Mouse (Mus musculus) embryonic stem cell, embryonic (primary cell): ENCODE data around the gene Nbas.

Source experiments
- CTCF ChIA-PET, 4 experiments: fragments of 300-600 bp in 2 of 4; fragments of 350-600 bp in 2 of 4; sonication (Branson Sonifier 250); formaldehyde crosslinking; loops; one replicate each; lab custom pipeline; 2022; ENCODE audit warnings: inconsistent platforms in 2 of 4; lab: Charles Lee
- POLR2A ChIA-PET, 4 experiments: fragments of 300-600 bp in 2 of 4; fragments of 350-600 bp in 2 of 4; sonication (Branson Sonifier 250); formaldehyde crosslinking; loops; one replicate each; lab custom pipeline; 2022; ENCODE audit warnings: antibody characterized with exemption in 4 of 4, inconsistent platforms in 1 of 4; lab: Charles Lee

Nbas gene

DNA sequence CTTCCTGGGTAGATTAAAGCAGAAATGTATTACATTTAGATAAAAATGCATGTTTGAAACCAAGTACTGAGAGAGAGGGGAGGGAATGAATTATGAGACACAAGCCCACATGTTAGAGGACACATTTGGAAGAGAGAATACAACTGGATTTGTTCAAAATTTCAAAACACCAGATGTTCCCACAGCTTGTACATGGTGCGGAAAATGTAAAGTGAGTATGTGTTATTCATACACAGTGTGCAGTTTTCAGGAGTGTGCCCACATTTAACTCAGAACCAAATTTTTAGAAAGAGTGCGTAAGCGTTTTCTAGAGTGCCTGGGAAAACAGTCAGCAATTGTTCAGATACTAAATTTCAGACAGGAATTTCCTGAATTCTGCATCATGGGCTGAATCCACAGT is 217.3 kb downstream of the Nbas start:
- CTCF ChIA-PET, result no interaction called here
- POLR2A ChIA-PET, result interaction anchor here in 1 of 4 experiments (1.3 kb wide), 1 partner anchor 12 kb away, joined by 3 read pairs; no protein-coding TSS in a partner anchor

DNA sequence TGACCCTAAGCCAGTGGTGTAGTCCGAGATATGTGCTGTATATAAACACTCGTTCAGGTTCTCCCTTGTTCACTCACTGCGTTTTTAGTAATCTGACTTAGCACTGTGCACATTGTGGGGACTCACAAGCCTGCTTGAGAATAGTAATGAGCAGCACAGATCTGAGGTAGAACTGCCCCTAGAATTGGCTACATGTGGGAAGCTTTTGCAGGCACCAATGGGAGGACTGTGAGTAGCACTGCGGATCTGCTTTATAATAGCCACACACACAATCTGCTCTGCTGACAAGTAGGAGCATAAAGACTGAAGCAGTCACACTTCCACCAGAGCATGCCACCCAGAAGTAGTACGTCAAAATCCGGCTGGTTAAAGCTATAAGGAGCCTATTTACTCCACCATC is 228.3 kb downstream of the Nbas start:
- CTCF ChIA-PET, result no interaction called here
- POLR2A ChIA-PET, result no interaction called here

DNA sequence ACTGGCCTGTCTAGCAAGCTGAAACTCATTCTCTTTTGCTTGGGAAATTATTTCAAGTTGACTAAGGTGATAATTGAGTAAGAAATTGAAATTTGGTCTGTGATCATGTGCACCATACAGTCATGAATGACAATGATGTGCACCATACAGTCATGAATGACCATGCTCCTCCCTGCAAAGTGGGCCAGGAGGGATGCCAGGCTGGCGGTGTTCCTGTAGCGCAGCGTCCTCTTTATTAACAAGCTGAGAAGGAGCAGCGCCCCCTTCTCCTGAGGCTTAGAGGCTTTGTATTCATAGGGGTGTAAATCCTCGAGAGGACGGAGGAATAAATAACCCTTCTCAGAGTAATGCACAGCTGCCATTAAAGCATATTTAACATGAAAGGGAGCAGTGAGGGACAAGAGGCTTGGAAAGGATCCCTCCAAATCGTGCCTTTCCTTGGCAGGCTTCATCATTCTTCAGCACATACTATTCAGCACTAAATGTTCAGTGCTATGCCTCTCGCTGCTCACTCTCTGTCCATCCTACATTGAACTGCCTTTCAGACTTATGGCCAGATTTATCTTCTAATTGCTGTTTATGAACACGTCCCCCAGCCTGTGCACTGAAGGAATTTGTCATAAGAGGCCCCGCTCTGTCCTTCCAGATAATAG is 230.4 kb downstream of the Nbas start:
- POLR2A ChIA-PET, result no interaction called here
- CTCF ChIA-PET, result no interaction called here

DNA sequence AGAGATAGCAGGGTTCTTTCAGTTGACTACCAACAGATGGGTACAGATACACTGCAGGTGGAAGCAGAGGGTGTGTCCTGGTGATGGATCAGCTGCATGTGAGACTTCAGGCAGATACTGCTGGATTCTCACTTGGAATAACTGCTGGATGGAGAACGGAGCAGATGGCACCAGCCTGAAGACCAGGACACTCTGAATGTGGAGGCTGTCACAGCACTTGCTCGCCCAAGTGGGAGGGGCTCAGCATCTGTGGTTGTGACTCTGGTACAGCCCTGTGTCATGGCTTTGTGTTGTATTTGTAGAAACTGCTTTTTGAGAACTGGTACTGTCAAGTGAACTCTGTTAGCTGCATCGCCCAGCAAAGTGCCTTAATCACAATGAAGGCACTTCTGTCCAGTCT is 231.3 kb downstream of the Nbas start:
- CTCF ChIA-PET, result no interaction called here
- POLR2A ChIA-PET, result interaction anchor here in 1 of 4 experiments (0.7 kb wide), 1 partner anchor 64 kb away, joined by 3 read pairs; no protein-coding TSS in a partner anchor

DNA sequence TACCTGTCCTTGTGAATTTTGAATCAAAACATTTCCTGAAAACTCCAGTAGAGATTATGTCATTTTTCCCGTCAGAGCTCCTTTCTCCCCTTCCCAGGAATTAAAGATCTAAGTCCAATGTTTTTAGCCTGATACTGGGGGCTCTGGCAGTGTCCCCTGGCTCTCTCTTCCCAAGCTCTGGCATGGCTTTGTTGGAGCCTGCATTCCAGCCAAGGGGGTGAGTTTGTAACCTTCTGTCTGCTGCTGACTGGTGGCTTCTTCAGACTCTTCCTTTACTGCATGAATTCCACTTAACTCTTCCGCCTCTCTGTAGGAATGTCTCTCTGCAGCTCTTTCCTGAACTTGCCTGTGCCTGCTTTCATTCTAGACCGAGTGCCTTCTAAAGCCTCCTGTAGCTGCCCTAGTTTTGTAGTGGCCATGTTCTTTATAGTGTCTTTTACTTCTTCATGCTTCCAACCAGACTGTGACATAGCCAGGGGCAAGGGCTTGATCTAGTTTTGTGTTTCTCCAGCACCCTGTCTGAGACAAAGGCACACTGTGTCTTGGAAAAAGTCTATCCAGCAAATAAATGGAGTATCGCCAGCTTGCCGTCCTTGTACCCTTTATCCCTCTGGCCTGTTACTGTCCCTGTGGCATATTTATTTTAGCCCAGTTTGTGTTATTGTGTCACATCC is 236.0 kb downstream of the Nbas start:
- ChIA-PET POLR2A (no interaction called here), CTCF (no interaction called here)

DNA sequence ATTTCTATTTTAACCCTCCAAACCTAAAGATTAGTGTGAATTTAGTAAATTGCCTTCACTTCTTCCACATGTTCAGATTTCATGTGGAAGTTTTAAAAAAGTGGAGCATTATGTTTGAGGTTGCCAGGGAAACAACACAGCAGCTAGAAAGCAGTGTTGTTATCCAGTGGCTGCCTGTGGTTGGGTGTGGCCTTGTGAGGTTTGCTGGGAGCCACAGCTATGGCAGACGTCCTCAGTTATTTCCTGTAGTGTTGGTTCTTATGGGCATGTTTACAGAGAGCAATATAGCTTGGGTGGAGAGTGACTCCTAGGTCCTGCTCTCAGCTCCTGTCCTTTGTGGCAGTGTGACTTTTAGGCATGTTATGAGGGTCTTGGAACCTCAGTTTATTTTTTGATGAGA is 249.1 kb downstream of the Nbas start:
- POLR2A ChIA-PET, result interaction anchor here in 1 of 4 experiments (0.5 kb wide), 1 partner anchor 629 kb away, joined by 3 read pairs; no protein-coding TSS in a partner anchor
- CTCF ChIA-PET, result interaction anchor here in 2 of 4 experiments (0.6 kb wide), 2 partner anchors 163 to 1317 kb away, joined by 3 to 11 read pairs; no protein-coding TSS in a partner anchor

DNA sequence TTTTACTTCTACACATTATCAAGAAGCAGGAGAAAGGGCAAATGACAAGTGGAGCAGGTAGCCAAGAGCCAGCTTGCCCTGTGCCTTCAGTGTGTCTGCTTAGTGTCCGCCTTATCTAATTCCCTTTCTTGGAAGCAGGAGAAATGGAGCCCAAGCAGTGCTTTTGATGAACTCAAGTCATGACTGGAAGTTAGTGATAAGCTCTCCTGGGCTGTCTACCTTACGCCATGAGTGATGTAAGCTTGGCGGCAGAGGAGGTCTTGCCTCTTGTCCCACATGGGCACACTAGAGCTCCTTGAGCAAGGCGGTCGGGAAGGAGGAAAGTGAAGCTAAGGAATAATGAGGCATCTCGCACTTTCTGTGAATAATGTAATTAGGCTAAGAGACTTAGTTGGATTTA is 250.5 kb downstream of the Nbas start:
- CTCF ChIA-PET, result interaction anchor here in 1 of 4 experiments (0.5 to 0.6 kb wide), 2 partner anchors 25 to 70 kb away, joined by 3 to 4 read pairs; no protein-coding TSS in a partner anchor
- POLR2A ChIA-PET, result no interaction called here

DNA sequence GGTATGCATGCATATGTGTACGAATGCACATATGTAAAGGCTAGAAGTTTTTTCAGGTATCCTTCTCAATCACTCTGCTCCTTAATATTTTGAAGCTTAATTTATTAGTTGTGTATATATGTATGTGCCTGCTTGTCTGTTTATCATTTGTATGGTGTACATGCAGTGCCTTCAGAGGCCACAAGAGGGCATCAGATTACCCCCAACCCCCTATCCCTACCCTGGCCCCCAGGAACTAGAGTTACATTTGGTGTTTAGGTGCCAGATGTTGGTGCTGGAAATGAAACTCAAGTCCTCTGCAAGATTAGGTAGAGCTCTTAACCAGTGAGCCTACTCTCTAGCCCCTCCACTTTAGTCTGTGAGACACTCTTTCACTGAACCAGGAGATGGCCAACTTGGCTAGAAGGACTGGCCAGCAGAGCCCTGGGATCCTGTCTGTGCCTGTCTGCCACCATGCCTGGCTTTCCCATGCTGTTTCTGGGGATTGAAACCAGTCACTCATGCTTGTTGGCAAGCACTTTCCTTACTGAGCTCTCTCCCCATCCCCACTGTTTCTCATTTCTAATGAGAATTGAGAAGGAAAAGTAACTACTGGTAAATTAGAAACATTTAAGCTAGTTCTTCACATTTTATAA is 263.9 kb downstream of the Nbas start:
- ChIA-PET POLR2A (no interaction called here), CTCF (interaction anchor here in 1 of 4 experiments (0.6 kb wide), 1 partner anchor 653 kb away, joined by 3 read pairs; no protein-coding TSS in a partner anchor)

DNA sequence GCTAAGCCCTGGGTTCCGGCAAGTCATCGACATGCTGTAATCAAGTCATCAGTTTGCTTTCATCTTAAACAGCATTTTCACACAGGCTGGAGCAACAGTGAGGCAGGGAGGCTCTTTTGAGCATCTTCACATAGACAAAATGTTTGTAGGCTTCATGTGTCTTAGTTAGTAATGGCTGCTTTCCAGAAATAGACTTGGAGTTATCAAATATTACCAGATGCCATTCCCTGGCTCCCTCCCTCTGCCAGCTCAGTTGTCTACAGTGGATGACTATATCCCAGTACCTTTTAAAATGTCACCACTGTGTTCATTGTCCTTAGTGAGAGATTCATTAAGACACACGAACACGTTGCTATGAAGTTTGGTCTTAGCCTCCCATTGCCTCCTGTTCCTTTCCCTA is 270.2 kb downstream of the Nbas start:
- POLR2A ChIA-PET, result no interaction called here
- CTCF ChIA-PET, result no interaction called here

DNA sequence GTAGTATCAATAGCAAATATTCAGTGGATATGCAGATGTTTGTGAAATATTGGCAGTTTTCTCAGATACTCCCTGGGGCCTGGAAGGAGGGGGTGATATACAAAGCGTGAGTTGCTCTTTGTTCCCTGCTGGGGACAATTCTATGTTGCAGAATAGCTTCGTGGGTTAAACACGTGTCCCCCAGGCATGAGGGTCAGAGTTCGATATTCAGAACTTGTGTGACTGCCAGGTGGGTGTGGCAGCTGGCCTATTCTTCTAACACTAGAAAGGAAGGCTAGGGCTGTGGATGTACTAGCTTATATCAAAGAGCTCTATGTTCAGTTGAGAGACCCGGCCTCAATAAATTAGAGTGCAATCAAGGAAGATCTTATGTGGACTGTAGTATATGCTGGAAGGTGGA is 274.9 kb downstream of the Nbas start:
- CTCF ChIA-PET, result no interaction called here

DNA sequence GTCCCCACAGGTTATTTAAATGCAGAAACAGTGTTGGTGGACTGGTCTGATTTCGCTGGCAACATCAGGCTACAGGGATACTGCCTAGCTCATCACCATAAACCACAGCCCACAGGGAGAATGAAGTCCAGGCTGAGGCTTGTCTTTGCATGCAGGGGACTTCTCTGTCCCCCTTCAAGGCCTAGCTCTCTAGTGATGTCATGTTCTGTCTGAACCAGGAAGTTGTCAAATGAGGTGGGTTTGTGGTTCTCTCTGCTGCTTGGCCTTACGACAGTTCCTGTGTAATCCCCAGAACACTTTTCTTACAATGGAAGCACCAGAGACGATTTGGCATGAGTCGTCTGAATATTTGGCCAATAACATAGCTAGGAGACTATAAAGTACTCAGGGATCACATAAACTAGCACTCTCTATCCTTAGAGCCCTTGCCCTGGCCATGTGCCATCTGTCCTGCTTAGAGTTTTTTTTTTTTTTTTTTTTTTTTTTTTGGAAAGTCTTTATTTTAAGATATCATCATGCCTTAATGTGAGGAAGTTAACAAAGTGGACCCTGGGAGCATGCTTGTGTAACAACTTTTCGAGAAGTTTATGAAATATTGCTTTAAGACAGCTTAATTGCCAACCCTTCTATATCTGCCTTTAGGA is 294.8 kb downstream of the Nbas start:
- POLR2A ChIA-PET, result interaction anchor here in 1 of 4 experiments (0.7 to 1.5 kb wide), 2 partner anchors 23 to 89 kb away, joined by 4 to 5 read pairs; no protein-coding TSS in a partner anchor
- CTCF ChIA-PET, result no interaction called here

More for the DNA sequence above, 274.9 kb downstream of the Nbas start:
- POLR2A ChIA-PET, result no interaction called here

DNA sequence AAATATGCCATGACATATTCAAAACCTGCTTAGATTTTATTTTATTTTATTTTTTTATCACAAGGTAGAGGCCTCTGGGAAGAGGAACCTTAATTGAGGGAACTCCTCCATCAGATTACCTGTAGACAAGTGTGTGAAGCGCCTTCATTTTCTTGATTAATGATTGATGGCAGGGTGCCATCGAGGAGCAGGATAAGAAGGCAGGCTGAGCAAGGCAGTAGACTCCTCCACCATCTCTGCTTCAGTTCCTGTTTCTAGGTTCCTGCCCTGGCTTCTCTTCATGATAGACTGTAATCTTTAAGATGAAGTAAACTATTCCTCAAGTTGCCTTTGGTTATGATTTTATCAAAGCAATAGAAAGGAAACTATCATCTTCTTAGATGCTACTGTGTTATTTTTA is 295.4 kb downstream of the Nbas start:
- ChIA-PET POLR2A (interaction anchor here in 1 of 4 experiments (0.7 to 1.5 kb wide), 2 partner anchors 22 to 89 kb away, joined by 4 to 5 read pairs; no protein-coding TSS in a partner anchor), CTCF (no interaction called here)

DNA sequence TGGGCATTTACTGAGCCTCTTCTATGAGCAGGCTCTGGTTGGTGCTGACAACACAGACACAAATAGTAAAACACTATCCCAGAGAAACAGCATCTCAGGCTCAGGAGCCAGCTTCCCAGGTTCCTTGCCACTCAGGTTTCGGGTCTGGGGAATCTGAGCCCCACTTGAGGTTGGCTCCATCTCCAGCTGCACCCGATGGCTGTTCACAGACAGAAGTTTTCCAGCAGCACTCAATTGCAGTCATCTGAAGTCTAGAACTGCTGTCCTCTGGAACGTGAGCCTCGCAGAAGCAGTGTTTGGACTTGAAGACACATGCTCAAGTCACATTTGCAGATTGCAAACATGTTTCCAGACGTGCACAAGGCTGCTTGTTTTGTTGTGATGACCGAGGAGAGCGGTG is 297.5 kb downstream of the Nbas start:
- POLR2A ChIA-PET, result no interaction called here

DNA sequence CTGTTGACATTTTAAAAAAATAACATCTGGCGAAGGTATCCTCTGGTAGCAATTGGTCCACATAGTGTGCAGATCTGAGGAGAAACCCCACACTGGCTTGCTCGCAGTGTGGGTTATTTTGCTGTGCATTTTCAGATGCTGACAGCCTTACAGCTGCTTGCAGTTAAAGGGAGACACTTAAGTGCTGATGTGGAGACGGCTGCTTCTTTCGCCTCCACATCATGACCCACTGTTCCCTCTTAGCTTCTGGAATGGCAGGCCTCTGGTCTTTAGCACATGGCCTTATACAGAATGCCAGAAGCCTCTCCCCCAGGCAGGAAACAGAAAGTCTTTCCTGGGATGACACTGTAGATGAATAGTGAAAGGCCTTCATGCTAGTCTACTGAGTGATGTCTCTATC is 306.2 kb downstream of the Nbas start:
- CTCF ChIA-PET, result no interaction called here
- POLR2A ChIA-PET, result no interaction called here

More for the DNA sequence above, 297.5 kb downstream of the Nbas start:
- CTCF ChIA-PET, result interaction anchor here in 1 of 4 experiments (0.6 kb wide), 1 partner anchor 21 kb away, joined by 4 read pairs; no protein-coding TSS in a partner anchor

DNA sequence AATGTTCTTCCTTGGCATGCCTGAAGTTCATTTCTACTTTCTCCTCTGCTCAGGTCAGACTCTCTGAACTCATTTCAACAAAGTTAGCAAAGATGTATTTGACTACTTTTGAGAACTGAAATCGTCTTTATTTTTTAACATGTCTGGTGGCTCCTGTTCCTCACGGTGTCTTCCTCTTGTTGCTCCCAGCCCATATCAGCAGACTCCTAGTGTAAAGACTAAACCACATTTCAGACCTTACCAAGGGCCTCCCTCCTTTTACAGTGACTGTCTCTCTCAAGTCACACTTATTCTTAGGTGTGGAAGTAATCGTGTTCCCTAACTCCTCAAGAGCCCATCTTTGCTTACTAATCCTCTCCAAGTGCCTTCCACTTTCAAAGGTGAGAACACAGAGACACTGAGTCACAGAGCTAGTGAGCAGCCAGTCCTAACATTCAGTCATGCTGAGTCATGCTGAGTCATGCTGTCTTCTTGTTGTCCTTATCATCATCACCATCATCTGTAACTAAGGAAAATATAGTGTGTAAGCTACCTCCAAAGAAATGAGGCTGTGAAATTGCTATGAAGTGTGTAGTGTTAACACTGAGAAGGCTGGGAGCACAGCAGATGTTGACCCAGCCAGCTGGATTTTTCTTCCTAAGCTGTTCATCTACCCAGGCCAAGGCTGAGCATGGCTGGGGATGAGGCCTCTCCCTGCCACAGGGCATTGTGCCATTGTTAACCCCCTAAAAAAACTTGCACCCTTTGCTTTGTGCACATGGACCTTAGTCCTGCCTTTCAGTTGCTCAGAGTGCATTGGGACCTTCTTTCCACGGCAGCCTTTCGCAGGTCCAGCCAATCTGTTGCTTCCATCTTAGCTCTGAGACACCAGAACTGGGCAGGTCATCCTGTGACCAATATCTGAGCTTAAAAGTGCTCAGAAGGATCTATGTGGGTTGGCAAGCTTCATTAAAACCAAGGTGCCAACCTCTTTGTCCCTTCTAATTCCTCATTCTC is 307.0 kb downstream of the Nbas start:
- ChIA-PET CTCF (no interaction called here), POLR2A (interaction anchor here in 1 of 4 experiments (0.8 kb wide), 1 partner anchor 10 kb away, joined by 3 read pairs; no protein-coding TSS in a partner anchor)

DNA sequence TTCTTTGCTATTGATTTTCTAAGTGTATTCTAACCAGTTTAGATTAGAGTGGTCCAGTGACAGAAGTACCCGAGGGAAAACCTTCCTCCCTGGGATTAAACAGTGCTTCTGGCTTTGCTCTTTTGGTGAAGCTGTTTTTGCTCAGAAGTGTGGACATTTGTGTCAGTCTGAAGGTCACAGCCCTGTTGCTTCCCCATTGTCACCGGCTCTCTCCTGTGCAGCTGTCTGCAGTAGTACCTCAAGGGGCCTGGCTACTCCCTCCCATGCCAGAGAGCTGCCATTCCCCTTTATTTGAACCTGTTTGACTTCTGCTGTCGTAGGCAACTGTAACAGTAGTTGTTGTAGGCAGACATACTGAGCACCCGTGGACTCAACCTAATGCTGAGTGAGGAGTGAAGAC is 307.8 kb downstream of the Nbas start:
- CTCF ChIA-PET, result no interaction called here
- POLR2A ChIA-PET, result interaction anchor here in 2 of 4 experiments (0.8 to 1.1 kb wide), 2 partner anchors 9 to 32 kb away, joined by 3 read pairs; no protein-coding TSS in a partner anchor

DNA sequence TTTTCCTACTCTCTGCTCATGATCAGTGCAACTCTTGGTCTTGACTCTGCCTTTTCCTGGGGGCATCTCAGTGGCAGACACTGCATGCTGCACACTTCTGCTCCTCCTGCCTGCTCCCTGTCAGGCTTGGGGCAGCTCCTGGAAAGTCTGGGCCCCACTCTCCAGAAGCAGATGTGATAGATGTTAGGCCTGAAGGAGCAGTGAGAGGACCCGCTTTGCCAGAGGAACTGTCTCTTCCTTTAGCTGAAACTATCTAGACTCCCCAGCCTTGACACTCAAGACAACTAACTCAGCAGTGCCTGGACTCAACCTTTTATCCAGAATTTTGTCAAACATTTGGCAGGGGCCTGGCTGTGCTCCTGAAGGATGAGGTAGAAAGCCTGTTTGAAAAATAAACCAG is 311.9 kb downstream of the Nbas start:
- CTCF ChIA-PET, result no interaction called here
- POLR2A ChIA-PET, result no interaction called here

DNA sequence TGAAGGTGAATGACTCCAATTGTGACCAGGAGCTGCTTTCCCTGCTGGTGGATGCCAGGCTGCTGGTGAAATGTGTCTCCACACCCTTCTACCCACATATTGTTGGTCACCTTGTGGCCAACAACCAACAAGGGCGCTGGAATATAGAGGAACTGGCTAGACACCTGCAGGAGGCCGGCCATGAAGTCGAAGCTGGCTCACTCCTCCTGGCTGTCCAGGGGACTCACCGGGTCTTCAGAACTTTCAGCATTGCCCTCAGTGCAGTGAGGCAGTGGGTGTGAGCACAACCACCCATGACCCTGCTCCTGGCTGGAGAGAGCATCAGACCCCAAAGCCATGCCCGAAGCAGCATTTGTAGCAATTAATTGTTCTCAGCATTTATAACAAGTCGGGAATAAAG is 314.5 kb downstream of the Nbas start:
- CTCF ChIA-PET, result no interaction called here

More for the DNA sequence above, 314.5 kb downstream of the Nbas start:
- POLR2A ChIA-PET, result no interaction called here
